ENCODE assay signal across 11 mouse cellular contexts in the genomic region with DNA sequence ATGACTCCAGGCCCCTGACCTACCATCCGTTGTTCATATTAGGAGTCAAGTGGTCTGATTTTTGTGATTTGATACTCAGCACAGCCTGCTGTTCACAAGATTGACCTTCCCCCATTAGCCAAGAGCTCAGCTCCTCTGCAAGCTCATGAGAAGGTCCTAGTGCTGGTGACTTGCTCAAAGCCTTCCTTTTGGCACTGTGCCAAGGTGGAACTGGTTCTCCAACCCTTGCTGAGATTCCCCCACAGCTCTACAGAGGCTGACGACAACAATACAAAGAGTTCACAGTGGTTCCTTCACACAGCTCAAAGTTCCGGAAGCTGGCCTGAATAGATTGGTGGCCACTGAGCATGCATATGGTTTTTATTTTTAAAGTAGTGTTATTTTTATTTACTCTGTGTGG. TPM values are rescaled to one million over a fixed set of nuclear protein-coding genes. Genes with fewer than 3 reads are reported as not detected.
A peak's percentile ranks its signal among the peaks of the same experiment; 100 is the strongest.
DNase-seq lines count a peak whose midpoint lies in the region; ATAC-seq and TF ChIP-seq lines count a peak whose summit lies in the region.
"Had no signal": no experiment of that assay in that cellular context is flagged by ENCODE, and none has a peak within 500 bp of the region (broad histone marks: within the 10 kb centered on the region; RNA-seq: fewer than 3 reads in every experiment).

No protein-coding gene starts in this region.

- no peaks in the 10 kb centered on the region for H3K27me3 ChIP-seq in hindbrain, postnatal 0 days (ENCODE audit: insufficient read depth, low read length)
- H3K27me3 ChIP-seq in hindbrain, embryonic 10.5 days (ENCODE audit: insufficient read depth, poor library complexity, severe bottlenecking), result peaks cover 10% of the 10 kb centered on the region; the same call in 1 of the 2 replicates
- H3K27me3 ChIP-seq in lung, postnatal 0 days (replicated peaks; ENCODE audit: insufficient read depth, low read length), result no peaks in the 10 kb centered on the region
- H3K27me3 ChIP-seq in forebrain, embryonic 11.5 days (ENCODE audit: control insufficient read depth, insufficient read depth, low read length), result no peaks in the 10 kb centered on the region
- H3K27me3 ChIP-seq in forebrain, postnatal 0 days (ENCODE audit: insufficient read depth, low read length), result no peaks in the 10 kb centered on the region

- ATAC-seq in hindbrain, postnatal 0 days, result no peak
- peak; percentile 89 for ATAC-seq in lung, postnatal 0 days
- no peak for ATAC-seq in forebrain, embryonic 11.5 days (replicated peaks; ENCODE audit: low FRiP score)
- ATAC-seq in forebrain, postnatal 0 days, result no peak

- H3K4me3 ChIP-seq in hindbrain, postnatal 0 days (ENCODE audit: low read length), result no peak overlapping the region
- H3K4me3 ChIP-seq in hindbrain, embryonic 10.5 days, result no peak overlapping the region
- no peak overlapping the region for H3K4me3 ChIP-seq in lung, postnatal 0 days (ENCODE audit: low read depth, low read length)
- no peak overlapping the region for H3K4me3 ChIP-seq in forebrain, embryonic 11.5 days (ENCODE audit: low read depth, low read length)
- H3K4me3 ChIP-seq in forebrain, postnatal 0 days (ENCODE audit: low read depth, low read length), result no peak overlapping the region

- TF ChIP-seq EP300 in lung, postnatal 0 days (IDR thresholded peaks at IDR 0.05), result no peak

- WGBS in hindbrain, postnatal 0 days, result 48% methylated on average over 3 of the region's 3 CpGs
- 78% methylated on average over 3 of the region's 3 CpGs for WGBS in hindbrain, embryonic 10.5 days
- WGBS in lung, postnatal 0 days, result 45% methylated on average over 3 of the region's 3 CpGs
- WGBS in forebrain, embryonic 11.5 days, result 82% methylated on average over 3 of the region's 3 CpGs
- WGBS in forebrain, postnatal 0 days, result 61% methylated on average over 3 of the region's 3 CpGs

- no peaks in the 10 kb centered on the region for H3K4me1 ChIP-seq in hindbrain, postnatal 0 days (ENCODE audit: insufficient read depth, low read length)
- H3K4me1 ChIP-seq in hindbrain, embryonic 10.5 days (replicated peaks), result peaks cover 18% of the 10 kb centered on the region
- no peaks in the 10 kb centered on the region; the same call in 1 of the 2 replicates for H3K4me1 ChIP-seq in lung, postnatal 0 days (ENCODE audit: insufficient read depth, low read depth, low read length)
- no peaks in the 10 kb centered on the region for H3K4me1 ChIP-seq in forebrain, embryonic 11.5 days (replicated peaks; ENCODE audit: control insufficient read depth, insufficient read depth, low read length)
- H3K4me1 ChIP-seq in forebrain, postnatal 0 days (ENCODE audit: insufficient read depth), result no peaks in the 10 kb centered on the region

- no peaks in the 10 kb centered on the region for H3K9me3 ChIP-seq in hindbrain, postnatal 0 days (ENCODE audit: low read length)
- no peaks in the 10 kb centered on the region for H3K9me3 ChIP-seq in hindbrain, embryonic 10.5 days
- H3K9me3 ChIP-seq in lung, postnatal 0 days (ENCODE audit: low read length), result no peaks in the 10 kb centered on the region
- no peaks in the 10 kb centered on the region for H3K9me3 ChIP-seq in forebrain, embryonic 11.5 days (ENCODE audit: control insufficient read depth, low read length)
- no peaks in the 10 kb centered on the region for H3K9me3 ChIP-seq in forebrain, postnatal 0 days (ENCODE audit: low read length)

- no peak overlapping the region for H3K9ac ChIP-seq in hindbrain, postnatal 0 days (replicated peaks; ENCODE audit: low read length)
- no peak overlapping the region for H3K9ac ChIP-seq in lung, postnatal 0 days (replicated peaks; ENCODE audit: low read depth)
- H3K9ac ChIP-seq in forebrain, embryonic 11.5 days (ENCODE audit: low read length), result no peak overlapping the region
- no peak overlapping the region for H3K9ac ChIP-seq in forebrain, postnatal 0 days

- TF ChIP-seq CTCF in hindbrain, postnatal 0 days (IDR thresholded peaks at IDR 0.05; ENCODE audit: low read depth), result no peak
- no peak for TF ChIP-seq CTCF in lung, postnatal 0 days (IDR thresholded peaks at IDR 0.05)
- TF ChIP-seq CTCF in forebrain, postnatal 0 days (IDR thresholded peaks at IDR 0.05; ENCODE audit: low read depth), result no peak

- peak; percentile 57 for DNase-seq in hindbrain, postnatal 0 days (ENCODE audit: low spot score)
- no peak for DNase-seq in hindbrain, embryonic 10.5 days (ENCODE audit: low spot score)
- peak; percentile 12 for DNase-seq in right cerebral cortex, postnatal 4 days
- no peak for DNase-seq in right cerebral cortex, postnatal 36 days (ENCODE audit: low spot score in 2 of 2)
- DNase-seq in lung, postnatal 0 days (ENCODE audit: low spot score), result peak; percentile 80
- DNase-seq in urinary bladder, postnatal 4 days (ENCODE audit: low spot score in 2 of 2), result peak; percentile 55 to 71
- no peak for DNase-seq in forebrain, embryonic 11.5 days (ENCODE audit: low spot score)
- DNase-seq in forebrain, postnatal 0 days, result no peak
- DNase-seq: gastrocnemius, postnatal 36 days; thymus, adult 2 months had no signal

- no peak overlapping the region for H3K27ac ChIP-seq in hindbrain, postnatal 0 days
- H3K27ac ChIP-seq in hindbrain, embryonic 10.5 days, result no peak overlapping the region
- no peak overlapping the region for H3K27ac ChIP-seq in lung, postnatal 0 days (ENCODE audit: low read length)
- no peak overlapping the region for H3K27ac ChIP-seq in forebrain, embryonic 11.5 days (ENCODE audit: low read depth, low read length)
- no peak overlapping the region for H3K27ac ChIP-seq in forebrain, postnatal 0 days (ENCODE audit: low read depth, low read length)

- H3K36me3 ChIP-seq in hindbrain, postnatal 0 days (ENCODE audit: insufficient read depth, low read length), result no peaks in the 10 kb centered on the region
- H3K36me3 ChIP-seq in hindbrain, embryonic 10.5 days, result no peaks in the 10 kb centered on the region
- H3K36me3 ChIP-seq in lung, postnatal 0 days (ENCODE audit: insufficient read depth, low read length), result no peaks in the 10 kb centered on the region
- H3K36me3 ChIP-seq in forebrain, embryonic 11.5 days (ENCODE audit: control insufficient read depth, insufficient read depth, low read length), result no peaks in the 10 kb centered on the region
- no peaks in the 10 kb centered on the region for H3K36me3 ChIP-seq in forebrain, postnatal 0 days (ENCODE audit: insufficient read depth)

- no peak overlapping the region for H3K4me2 ChIP-seq in hindbrain, postnatal 0 days (ENCODE audit: low read depth, low read length)
- no peak overlapping the region; the same call in 1 of the 2 replicates for H3K4me2 ChIP-seq in lung, postnatal 0 days (replicated peaks; ENCODE audit: low read depth, low read length)
- H3K4me2 ChIP-seq in forebrain, embryonic 11.5 days (ENCODE audit: low read depth, low read length, severe bottlenecking), result no peak overlapping the region
- no peak overlapping the region for H3K4me2 ChIP-seq in forebrain, postnatal 0 days (ENCODE audit: low read depth)

RNA-seq across cellular contexts. Expression of a gene that starts 21.1 kb away (rescaled TPM):
- total RNA-seq in hindbrain, postnatal 0 days (2014; rRNA removed), result 222 and 291 TPM in 2 replicates
- polyA plus RNA-seq in hindbrain, postnatal 0 days (2015; fragmentation: Nextera tagmentation; extraction: Ambion mirVana), result 486 and 514 TPM in 2 replicates
- 403 and 492 TPM in 2 replicates for polyA plus RNA-seq in hindbrain, embryonic 10.5 days (2016; fragmentation: Nextera tagmentation; extraction: Ambion mirVana)
- 442 and 529 TPM in 2 replicates for polyA plus RNA-seq in lung, postnatal 0 days (2015; fragmentation: Nextera tagmentation; extraction: Ambion mirVana)
- 436 and 461 TPM in 2 replicates for polyA plus RNA-seq in forebrain, embryonic 11.5 days (2014; fragmentation: Nextera tagmentation; extraction: Ambion mirVana)
- 344 and 488 TPM in 2 replicates for total RNA-seq in forebrain, postnatal 0 days (2014; rRNA removed)
- 488 and 529 TPM in 2 replicates for polyA plus RNA-seq in forebrain, postnatal 0 days (2015; fragmentation: Nextera tagmentation; extraction: Ambion mirVana)

RNA-seq across cellular contexts. Expression of a gene that starts 44.3 kb away (rescaled TPM):
- total RNA-seq in hindbrain, postnatal 0 days (2014; rRNA removed), result not detected in 2 replicates
- polyA plus RNA-seq in hindbrain, postnatal 0 days (2015; fragmentation: Nextera tagmentation; extraction: Ambion mirVana), result 0.11 TPM in 2 replicates
- polyA plus RNA-seq in hindbrain, embryonic 10.5 days (2016; fragmentation: Nextera tagmentation; extraction: Ambion mirVana), result 0.26 and 0.36 TPM in 2 replicates
- 0.47 and 0.57 TPM in 2 replicates for polyA plus RNA-seq in lung, postnatal 0 days (2015; fragmentation: Nextera tagmentation; extraction: Ambion mirVana)
- polyA plus RNA-seq in forebrain, embryonic 11.5 days (2014; fragmentation: Nextera tagmentation; extraction: Ambion mirVana), result 0.63 and 0.67 TPM in 2 replicates
- total RNA-seq in forebrain, postnatal 0 days (2014; rRNA removed), result not detected in 2 replicates
- polyA plus RNA-seq in forebrain, postnatal 0 days (2015; fragmentation: Nextera tagmentation; extraction: Ambion mirVana), result not detected in 2 replicates
- total RNA-seq: gastrocnemius, postnatal 36 days had no signal
- polyA plus RNA-seq: cerebellum, adult 2 months had no signal

Comparison
In these comparisons a context has a peak if more than half of its experiments do, and no peak if none do; other contexts are left out.
1. DNase-seq: peak in hindbrain, postnatal 0 days (single experiment), right cerebral cortex, postnatal 4 days (single experiment), lung, postnatal 0 days (single experiment) and urinary bladder, postnatal 4 days (2 of 2); none in hindbrain, embryonic 10.5 days (single experiment), right cerebral cortex, postnatal 36 days (0 of 2), forebrain, embryonic 11.5 days (single experiment) and forebrain, postnatal 0 days (single experiment).